Mouse (Mus musculus) embryo, embryonic 10 days (tissue): ENCODE measurements around the gene Gal3st3.
"Not testable (repeated sequence)": the region's sequence is repeated elsewhere in the genome, so short reads cannot be mapped to it uniquely, and the experiment has no call there.

ENCODE experiments used
- DNase-seq: peaks from one replicate; pipeline ENCODE4 v3.0.0-alpha.2; 2015; ENCODE audit warnings: low spot score

Gal3st3 gene

DNA sequence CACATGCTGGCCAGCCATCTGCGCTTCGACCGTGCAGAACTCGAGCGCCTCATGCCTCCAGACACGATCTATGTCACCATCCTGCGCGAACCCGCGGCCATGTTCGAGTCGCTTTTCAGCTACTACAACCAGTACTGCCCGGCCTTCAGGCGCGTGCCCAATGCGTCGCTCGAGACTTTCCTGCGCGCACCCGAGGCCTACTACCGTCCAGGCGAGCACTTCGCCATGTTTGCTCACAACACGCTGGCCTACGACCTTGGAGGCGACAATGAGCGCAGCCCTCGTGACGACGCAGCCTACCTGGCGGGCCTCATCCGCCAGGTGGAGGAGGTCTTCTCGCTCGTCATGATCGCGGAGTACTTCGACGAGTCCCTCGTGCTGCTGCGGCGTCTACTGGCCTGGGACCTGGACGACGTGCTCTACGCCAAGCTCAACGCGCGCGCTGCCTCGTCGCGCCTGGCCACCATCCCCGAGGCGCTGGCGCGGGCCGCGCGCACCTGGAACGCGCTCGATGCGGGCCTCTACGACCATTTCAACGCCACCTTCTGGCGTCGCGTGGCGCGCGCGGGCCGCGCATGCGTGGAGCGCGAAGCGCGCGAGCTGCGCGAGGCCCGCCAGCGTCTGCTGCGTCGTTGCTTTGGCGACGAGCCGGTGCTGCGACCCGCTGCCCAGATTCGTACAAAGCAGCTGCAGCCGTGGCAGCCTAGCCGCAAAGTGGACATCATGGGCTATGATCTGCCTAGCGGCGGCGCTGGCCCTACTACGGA, 9.0 kb downstream of the Gal3st3 start:
- DNase-seq = peak; percentile 39

DNA sequence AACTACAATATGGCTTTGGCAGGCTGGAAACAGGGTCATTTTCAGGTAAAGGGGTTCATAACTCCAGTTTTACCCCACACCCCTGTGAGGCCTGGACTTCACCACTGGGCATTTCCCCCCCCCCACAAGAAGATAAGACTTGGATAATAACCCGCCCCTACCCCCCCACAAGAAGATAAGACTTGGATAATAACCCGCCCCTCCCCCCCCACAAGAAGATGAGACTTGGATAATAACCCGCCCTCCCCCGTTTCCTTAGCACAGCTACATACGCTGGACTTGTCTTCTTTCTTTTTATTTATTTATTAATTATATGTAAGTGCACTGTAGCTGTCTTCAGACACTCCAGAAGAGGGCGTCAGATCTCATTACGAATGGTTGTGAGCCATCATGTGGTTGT, 10.9 kb downstream of the Gal3st3 start:
- DNase-seq = no peak

DNA sequence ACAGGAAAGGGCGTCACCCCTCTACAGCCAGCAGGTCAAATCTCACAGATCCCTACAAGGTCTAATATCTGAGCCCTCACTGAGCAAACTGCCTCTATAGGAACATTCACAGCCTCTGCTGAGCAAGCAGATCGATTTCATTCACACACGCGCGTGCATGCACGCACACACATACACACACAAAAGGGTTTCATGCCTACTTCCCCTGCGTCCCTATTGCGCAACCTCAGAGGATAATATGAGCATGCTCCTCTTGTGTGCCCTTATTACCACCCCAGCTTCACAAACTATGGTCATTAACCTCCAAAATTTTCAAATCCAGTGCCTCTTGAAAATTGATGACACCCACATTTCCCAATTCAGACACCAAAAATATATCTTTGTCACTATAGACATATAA, 15.1 kb downstream of the Gal3st3 start:
- no peak for DNase-seq

DNA sequence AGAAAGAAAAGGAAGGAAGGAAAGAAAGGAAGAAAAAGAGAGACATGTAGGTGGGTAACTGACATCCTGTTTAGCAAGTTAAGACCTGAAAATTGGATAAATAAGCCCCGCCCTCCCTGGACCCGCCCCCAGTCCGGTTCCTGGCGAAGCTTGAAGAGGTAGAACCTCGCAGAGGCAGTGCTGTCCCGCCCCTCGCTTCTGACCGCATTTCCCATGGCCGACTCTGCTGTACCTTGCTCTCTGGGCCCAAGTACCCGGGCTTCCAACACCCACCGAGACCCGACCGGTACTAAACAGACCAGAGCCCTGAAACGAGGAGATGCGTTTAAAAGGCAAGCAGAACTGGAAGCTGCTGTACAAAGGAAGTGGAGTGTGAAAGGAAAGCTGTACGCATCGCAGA, 25.7 kb downstream of the Gal3st3 start:
- no peak for DNase-seq

DNA sequence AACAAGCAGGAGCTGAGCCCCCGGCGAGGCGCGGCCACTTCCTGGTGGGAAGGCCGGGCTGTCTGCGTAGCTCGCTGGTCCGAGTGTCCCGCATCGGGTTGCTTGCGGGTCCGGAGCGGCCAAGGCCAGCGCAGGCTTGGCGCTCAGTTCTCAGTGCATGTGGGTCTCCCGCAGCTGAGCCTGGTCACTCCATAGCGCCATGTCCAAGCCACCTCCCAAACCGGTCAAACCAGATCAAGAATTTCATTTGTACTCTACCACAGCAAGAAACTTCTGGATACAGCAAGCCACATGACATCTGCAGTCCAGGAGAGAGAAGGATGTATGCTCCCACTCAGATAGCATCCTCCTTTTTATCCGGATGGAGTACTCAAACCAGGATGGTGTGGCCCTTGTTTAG, 29.8 kb downstream of the Gal3st3 start:
- DNase-seq = no peak

DNA sequence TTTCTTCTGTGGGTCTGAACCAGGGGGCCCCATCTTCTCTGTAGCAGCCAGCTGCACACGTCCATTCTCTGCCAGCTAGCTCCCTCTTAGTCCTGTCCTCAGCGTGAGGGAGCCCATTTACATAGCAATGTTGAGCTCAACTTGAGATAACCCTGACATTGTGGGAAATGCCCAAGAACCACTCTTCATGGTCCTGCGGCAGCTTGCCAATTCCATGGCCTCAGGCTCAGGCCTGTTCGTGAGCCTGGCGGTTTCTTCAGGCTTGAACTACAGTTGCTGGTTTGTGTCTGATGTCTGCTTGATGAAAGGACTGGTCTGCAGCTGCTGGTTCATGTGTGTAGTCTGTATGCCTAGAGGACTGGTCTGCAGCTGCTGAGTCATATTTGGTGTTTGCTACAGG, 36.6 kb downstream of the Gal3st3 start:
- DNase-seq = no peak

DNA sequence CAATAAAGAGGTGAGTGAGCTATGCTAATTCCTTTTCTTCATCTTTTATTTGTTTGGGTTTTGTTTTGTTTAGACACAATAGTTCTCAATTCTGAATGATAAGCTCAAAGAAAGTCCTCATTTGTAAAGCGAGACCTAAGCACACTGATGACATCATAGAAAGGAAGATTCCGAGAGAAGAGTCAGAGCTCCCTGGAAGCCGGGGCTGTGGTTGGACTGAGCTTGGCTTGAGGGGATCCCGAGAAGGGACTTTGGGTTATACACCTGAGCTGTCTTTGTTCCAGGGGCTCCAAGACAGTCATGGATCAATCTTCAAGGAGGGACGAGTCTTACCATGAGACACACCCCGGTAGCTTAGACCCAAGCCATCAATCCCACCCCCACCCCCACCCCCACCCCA, 37.3 kb downstream of the Gal3st3 start, which contains the start of gene Catsper1:
Gene Catsper1 (plus strand): TSS at position 301 of the 400 bp plus-strand sequence.
- DNase-seq = no peak

DNA sequence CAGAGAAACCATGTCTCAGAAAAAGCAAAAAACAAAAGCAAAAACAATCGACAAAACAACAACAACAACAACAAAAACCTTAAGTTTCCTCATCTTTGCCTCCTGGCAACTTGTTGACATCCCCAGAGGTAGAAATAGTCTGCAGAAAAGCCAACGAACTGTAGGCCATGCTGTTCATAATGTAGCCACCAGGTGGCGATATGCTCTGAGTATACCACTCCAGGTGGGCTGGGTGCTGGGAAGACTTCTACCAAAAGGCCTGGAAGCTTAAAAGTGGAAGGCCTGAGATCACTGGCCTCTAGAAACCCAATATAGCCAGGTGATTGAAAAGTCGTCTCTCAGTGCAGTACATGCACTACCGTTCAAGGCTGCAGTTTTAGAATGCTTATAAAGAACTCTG, 39.8 kb downstream of the Gal3st3 start:
- DNase-seq = peak; percentile 88

DNA sequence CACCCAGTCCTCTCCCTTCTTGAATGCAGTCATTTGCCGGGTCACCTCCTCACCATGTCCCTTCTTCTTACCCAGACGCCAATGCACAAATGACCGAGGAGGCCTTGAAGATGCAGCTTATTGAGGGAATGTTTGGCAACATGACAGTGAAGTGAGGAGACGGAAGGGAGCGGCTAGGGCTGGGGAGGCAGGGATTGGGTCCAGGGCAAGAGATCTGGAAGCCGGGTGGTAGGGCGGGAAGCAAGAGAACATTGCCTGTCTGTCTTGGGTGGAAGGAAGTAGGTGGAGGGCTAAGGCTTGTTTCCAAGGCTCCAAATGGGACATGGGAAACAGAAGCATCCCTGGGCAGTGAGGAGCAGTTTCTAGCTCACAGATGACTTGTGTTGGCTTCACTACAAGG, 43.2 kb downstream of the Gal3st3 start:
- no peak for DNase-seq

DNA sequence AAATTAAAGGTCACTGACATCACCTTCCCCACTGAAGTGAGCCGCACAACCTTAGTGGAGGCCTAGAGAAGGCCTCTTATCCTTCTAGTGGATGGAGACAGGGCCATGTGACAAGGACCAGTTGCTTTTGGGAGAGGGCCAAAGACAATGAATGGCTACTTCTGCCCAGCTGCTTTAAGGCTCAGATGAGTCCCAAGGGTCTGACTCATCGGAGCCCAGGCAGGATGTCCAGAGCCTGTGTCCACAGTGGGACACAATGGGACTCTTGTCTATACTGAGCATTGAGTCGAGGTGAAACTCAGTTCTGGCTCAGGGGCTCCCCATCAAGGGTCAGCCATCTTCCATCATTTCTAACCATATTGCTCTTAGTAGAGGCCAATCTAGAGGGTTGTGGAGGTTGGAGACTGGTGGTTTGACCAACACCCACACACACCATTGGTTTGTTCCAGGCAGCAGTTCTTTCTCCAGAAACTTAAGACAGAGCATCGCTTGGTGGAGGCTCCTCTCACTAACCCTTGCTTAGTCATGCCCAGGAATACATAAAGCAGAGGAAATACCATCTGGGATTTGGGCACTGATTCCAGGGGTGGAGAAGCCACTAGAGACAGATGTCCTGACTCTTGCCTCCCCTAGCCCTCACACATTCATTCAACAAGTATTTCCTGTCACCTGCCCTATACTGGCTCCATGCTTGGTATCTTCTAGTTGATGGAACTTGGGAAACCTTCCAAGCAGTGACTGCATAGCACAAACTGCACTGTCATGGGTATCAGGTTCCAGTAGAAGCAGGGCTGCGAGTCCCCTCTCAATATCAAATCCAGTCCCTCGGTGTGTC, 47.4 kb downstream of the Gal3st3 start:
- DNase-seq = no peak

DNA sequence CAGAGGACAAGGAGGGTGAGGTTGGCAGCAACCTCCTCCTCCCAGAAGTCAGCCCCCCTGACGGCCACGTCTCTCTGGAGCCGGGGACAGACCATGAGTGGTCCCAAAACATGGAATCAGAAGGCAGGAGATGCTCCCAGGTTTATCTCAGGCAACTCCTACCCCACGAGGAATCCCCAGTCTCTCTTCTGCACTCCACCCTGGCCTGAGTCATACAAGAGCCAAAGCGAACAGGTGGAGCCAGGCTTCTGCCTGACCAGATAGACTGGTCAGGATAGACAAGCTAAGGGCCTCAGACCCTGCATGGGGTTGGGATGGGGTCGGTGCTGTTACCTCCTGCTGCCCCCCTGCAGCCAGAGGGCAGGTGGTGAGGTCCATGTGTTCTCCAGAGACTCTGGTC, 49.9 kb downstream of the Gal3st3 start:
- no peak for DNase-seq

DNA sequence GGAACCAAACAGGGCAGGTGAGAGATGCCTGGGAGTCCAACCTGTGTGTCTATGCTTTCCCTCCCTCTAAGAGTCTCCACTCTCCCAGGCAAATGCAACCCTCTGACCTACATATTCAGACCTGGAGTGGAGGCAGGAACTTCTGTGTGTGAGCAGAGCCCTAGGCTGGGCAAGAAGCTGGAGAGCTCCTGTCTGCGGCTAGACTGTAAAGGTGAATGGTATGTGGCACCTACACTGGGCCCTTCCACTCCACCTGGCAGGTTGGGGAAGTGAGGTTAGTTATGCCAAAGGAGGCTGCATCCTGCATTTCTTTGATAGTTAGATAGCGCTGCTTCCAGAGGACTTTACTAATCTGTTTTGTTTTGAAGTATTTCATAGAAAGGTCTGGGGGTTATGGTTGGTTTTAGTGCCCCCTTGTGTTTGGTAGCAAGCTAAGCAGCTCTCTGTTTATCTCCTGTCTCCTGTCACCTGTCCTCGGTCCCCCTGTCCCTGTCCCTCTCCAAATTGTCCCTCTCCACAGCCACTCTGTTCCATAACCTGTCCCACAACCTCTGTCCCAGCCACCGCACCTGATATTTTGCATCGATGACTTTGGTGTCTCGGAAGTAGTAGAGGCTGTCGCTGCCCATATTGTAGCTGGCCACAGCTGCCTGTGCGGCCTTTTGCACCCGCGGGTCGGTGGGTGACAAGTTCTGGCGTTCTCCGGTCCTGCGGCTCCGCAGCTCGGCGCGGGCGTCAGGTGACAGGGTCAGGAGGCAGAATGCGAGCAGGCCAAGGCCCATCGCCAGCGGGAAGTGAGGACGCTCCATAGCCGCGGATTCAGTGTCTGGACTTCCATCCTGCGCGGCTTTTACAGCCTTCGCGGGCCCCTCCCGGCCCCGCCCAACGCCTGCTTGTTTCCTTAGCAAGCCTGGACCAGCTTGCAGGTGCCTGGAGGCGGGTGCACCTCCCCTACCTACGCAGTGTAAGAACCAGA, 50.7 kb downstream of the Gal3st3 start:
- DNase-seq = peak; percentile 44

DNA sequence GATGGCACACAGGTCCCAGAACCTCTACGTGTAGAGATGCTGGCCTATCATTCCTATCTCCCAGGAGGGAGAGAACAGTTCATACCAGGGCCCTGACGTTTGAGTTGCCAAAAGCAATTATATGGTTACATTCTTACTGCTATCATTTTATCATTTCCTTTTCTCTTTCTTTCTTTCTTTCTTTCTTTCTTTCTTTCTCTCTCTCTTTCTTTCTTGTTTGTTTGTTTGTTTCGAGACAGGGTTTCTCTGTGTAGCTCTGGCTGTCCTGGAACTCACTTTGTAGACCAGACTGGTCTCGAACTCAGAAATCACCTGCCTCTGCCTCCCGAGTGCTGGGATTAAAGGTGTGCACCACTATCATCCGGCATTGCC, 51.4 kb downstream of the Gal3st3 start, which contains the start of gene Cst6:
Gene Cst6 (minus strand): TSS at position 73 of the 372 bp plus-strand sequence.
- not testable (repeated sequence) for DNase-seq

DNA sequence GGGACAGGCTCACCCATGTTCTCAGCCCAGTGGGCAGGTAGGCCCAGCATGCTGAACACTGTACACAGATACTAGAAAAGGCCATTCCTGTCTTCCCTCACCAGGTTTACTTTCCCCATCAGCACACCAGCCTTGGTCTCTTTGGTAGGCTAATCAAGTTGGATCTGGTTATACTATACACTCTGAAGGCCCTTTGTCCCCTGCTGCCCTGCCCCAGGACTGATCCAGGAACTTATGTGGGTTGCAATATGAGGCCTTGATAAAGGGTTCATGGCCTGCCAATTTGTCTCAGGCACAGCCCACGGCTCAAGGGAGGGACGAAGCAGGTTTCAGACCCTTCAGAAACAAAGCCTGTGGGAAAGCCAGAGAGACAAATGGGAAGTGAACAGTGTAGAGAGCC, 55.5 kb downstream of the Gal3st3 start:
- no peak for DNase-seq

DNA sequence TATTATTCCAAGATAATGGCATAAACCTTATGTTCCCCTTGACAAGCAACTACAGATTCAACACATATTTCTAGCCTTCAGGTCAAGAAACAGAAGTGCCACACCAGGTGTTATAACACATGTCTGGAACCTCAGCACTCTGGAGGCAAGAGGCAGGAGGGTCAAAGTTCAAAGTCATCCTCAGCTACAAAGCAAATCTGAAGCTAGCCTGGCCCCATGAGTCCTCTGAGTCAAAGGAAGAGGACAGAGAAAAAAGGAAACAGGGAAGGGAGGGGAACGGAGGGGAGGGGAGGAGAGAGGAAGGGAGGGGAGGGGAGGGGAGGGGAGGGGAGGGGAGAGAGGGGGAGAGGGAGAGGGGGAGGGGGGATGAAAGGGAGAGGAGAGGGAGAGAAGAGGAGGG, 57.9 kb downstream of the Gal3st3 start:
- peak; percentile 25 for DNase-seq
